Mouse (Mus musculus) forebrain, embryonic 11.5 days (tissue): ENCODE data around the gene Six5. TPM values are rescaled to one million over a fixed set of nuclear protein-coding genes. Genes with fewer than 3 reads are reported as not detected.

Experiments used
- ATAC-seq: fragments of 200-750 bp; cut with Nextera tagmentation; replicated peaks from 2 replicates; pipeline ENCODE4 v1.8.0; 2017; ENCODE audit warnings: moderate TSS enrichment; ENCODE audit not compliant: low FRiP score
- DNase-seq: peaks from one replicate; pipeline ENCODE4 v3.0.0-alpha.2; 2017; ENCODE audit warnings: low spot score
- H3K27ac ChIP-seq: fragments of 300-500 bp; sonication (generic); 2 replicates; pipeline ENCODE4 v1.5.1; 2014; ENCODE audit warnings: low read depth, low read length
- H3K27me3 ChIP-seq: fragments of 300-500 bp; sonication (generic); 2 replicates; pipeline ENCODE4 v1.6.1; 2014; ENCODE audit warnings: mild to moderate bottlenecking, low read length, mixed read lengths; ENCODE audit not compliant: control insufficient read depth, insufficient read depth
- H3K36me3 ChIP-seq: fragments of 300-500 bp; sonication (generic); 2 replicates; pipeline ENCODE4 v1.6.1; 2014; ENCODE audit warnings: mild to moderate bottlenecking, low read length, moderate library complexity, mixed read lengths; ENCODE audit not compliant: control insufficient read depth, insufficient read depth
- H3K4me1 ChIP-seq: fragments of 300-500 bp; sonication (generic); replicated peaks from 2 replicates; pipeline ENCODE4 v1.6.1; 2014; ENCODE audit warnings: low read length, mixed read lengths; ENCODE audit not compliant: control insufficient read depth, insufficient read depth
- H3K4me2 ChIP-seq: fragments of 300-500 bp; sonication (generic); 2 replicates; pipeline ENCODE4 v1.6.1; 2014; ENCODE audit warnings: low read depth, mild to moderate bottlenecking, low read length, moderate library complexity, mixed read lengths; ENCODE audit not compliant: severe bottlenecking
- H3K4me3 ChIP-seq: fragments of 300-500 bp; sonication (generic); 2 replicates; pipeline ENCODE4 v1.5.1; 2014; ENCODE audit warnings: low read depth, low read length
- H3K9ac ChIP-seq: fragments of 300-500 bp; sonication (generic); 2 replicates; pipeline ENCODE4 v1.6.1; 2014; ENCODE audit warnings: low read length
- H3K9me3 ChIP-seq: fragments of 300-500 bp; sonication (generic); 2 replicates; pipeline ENCODE4 v1.6.1; 2016; ENCODE audit warnings: low read length, mixed read lengths; ENCODE audit not compliant: control insufficient read depth
- WGBS: fragments of 180-500 bp; shearing (Covaris S2); extraction: QIAGEN DNeasy Blood & Tissue Kit; methylation state at CpG from one replicate; pipeline ENCODE4 v1.1.7; 2014; 5-methylcytosine and 5-hydroxymethylcytosine counted together
- polyA plus RNA-seq: library from polyadenylated mRNA; unstranded; fragments of >200 nt; fragmentation: Nextera tagmentation; extraction: Ambion mirVana; gene quantifications from 2 replicates; pipeline ENCODE4 v1.2.1, GENCODE M21; 2014

Gene Six5
- polyA plus RNA-seq, result 9.9 and 10.8 TPM in 2 replicates

DNA sequence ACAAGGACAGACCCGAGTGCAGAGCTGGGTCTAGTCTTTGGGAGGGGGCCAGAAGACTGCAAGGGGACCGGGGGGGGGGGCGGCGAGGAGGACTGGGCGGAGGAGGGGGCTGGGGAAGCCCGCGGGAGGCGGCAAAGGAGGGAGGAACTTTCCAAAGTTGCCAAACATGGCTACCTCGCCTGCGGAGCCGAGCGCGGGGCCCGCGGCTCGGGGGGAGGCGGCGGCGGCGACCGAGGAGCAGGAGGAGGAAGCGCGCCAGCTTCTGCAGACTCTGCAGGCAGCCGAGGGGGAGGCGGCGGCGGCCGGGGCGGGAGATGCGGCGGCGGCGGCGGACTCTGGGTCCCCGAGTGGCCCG lies at the start of gene Six5:
TSS of gene Six5 (plus strand) at position 124 of the 355 bp plus-strand sequence.
- peak within 1 kb of the TSS; percentile 95 for H3K4me2 ChIP-seq
- no peaks in the 10 kb centered on the region for H3K9me3 ChIP-seq
- H3K4me1 ChIP-seq, result peaks cover 33% of the 10 kb centered on the region
- ATAC-seq, result no peak
- DNase-seq, result no peak
- H3K9ac ChIP-seq, result peak within 1 kb of the TSS; percentile 93
- peak within 1 kb of the TSS; percentile 72 for H3K4me3 ChIP-seq
- H3K36me3 ChIP-seq, result no peaks in the 10 kb centered on the region
- H3K27ac ChIP-seq, result peak within 1 kb of the TSS; percentile 97
- WGBS, result under 1% methylated on average over 23 of the region's 36 CpGs
- H3K27me3 ChIP-seq, result peaks cover 13% of the 10 kb centered on the region

DNA sequence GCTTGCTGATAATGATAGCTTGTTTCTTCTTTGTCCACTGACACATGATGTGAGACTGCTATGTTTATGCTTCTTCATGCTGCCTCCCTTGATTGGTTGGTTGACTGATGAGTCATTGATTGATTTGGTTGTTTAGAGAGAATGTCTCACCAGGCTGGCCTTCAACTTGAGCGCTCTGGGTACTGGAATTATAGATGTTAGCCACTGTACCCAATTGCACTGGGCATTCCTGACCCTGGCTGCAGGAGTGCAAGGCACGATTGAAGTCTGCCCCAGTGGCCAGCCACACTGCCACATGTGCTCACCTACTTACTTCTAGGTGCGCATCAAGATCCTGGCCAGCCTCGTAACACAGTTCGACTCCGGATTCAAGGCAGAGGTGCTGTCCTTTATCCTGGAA lies 49.8 kb upstream of the Six5 start:
- no peak overlapping the region for H3K27ac ChIP-seq
- H3K9me3 ChIP-seq, result no peaks in the 10 kb centered on the region
- H3K9ac ChIP-seq, result no peak overlapping the region
- WGBS, result 97% methylated on average over 6 of the region's 6 CpGs
- ATAC-seq, result no peak
- no peak for DNase-seq
- H3K27me3 ChIP-seq, result no peaks in the 10 kb centered on the region
- no peaks in the 10 kb centered on the region for H3K4me1 ChIP-seq
- peaks cover 43% of the 10 kb centered on the region for H3K36me3 ChIP-seq
- no peak overlapping the region for H3K4me3 ChIP-seq
- no peak overlapping the region for H3K4me2 ChIP-seq

GRCm38 (mm10) chr7:19046286-19047069 lies 47.9 kb upstream of the Six5 start:
- Histone ChIP-seq H3K9ac (no peak overlapping the region), H3K4me2 (no peak overlapping the region), H3K27me3 (no peaks in the 10 kb centered on the region), H3K36me3 (peaks cover 40% of the 10 kb centered on the region), H3K9me3 (no peaks in the 10 kb centered on the region), H3K4me3 (no peak overlapping the region), H3K4me1 (no peaks in the 10 kb centered on the region), H3K27ac (no peak overlapping the region)
- DNase-seq, result no peak
- WGBS, result 91% methylated on average over 9 of the region's 11 CpGs
- ATAC-seq, result no peak

GRCm38 (mm10) chr7:19048006-19048527 lies 46.3 kb upstream of the Six5 start:
- H3K9ac ChIP-seq, result no peak overlapping the region
- DNase-seq, result no peak
- H3K4me1 ChIP-seq, result no peaks in the 10 kb centered on the region
- no peak for ATAC-seq
- H3K36me3 ChIP-seq, result peaks cover 36% of the 10 kb centered on the region
- H3K27me3 ChIP-seq, result no peaks in the 10 kb centered on the region
- no peak overlapping the region for H3K4me3 ChIP-seq
- H3K27ac ChIP-seq, result no peak overlapping the region
- no peak overlapping the region for H3K4me2 ChIP-seq
- no peaks in the 10 kb centered on the region for H3K9me3 ChIP-seq
- 92% methylated on average over 14 of the region's 14 CpGs for WGBS

- H3K4me2 ChIP-seq, result no peak overlapping the region
- WGBS, result 88% methylated on average over 5 of the region's 5 CpGs
- H3K36me3 ChIP-seq, result peaks cover 34% of the 10 kb centered on the region
- ATAC-seq (no peak), DNase-seq (no peak)
- no peak overlapping the region for H3K4me3 ChIP-seq
- no peak overlapping the region for H3K9ac ChIP-seq
- H3K4me1 ChIP-seq, result no peaks in the 10 kb centered on the region
- H3K27ac ChIP-seq, result no peak overlapping the region
- no peaks in the 10 kb centered on the region for H3K9me3 ChIP-seq
- no peaks in the 10 kb centered on the region for H3K27me3 ChIP-seq
Measured at GRCm38 (mm10) chr7:19049252-19049651, 45.1 kb upstream of the Six5 start.

GRCm38 (mm10) chr7:19050172-19050571 lies 44.2 kb upstream of the Six5 start:
- DNase-seq, result no peak
- no peak overlapping the region for H3K4me3 ChIP-seq
- H3K9me3 ChIP-seq, result no peaks in the 10 kb centered on the region
- no peaks in the 10 kb centered on the region for H3K27me3 ChIP-seq
- H3K4me1 ChIP-seq, result no peaks in the 10 kb centered on the region
- no peak overlapping the region for H3K9ac ChIP-seq
- WGBS, result 86% methylated on average over 8 of the region's 8 CpGs
- ATAC-seq, result no peak
- no peak overlapping the region for H3K27ac ChIP-seq
- peaks cover 28% of the 10 kb centered on the region for H3K36me3 ChIP-seq
- H3K4me2 ChIP-seq, result no peak overlapping the region

DNA sequence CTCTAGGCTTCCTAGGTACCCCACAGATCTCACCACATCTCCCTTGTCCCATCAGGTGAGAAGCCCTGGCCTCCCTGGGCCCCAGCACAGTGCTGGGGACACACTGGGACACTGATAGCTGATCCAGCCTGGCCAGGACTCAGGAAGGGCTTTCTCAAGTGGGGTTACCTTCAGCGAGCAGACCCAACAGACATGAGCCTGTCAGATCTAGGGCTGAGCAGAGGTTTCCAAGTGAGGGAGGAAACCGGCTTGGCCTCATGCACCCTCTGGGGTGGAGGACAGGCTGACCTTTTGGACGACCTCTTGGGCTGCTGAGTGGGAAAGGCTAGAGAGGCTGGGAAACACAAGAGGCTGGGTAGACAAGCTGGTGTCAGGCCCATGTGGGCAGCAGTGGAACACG lies 43.2 kb upstream of the Six5 start:
- H3K27me3 ChIP-seq, result no peaks in the 10 kb centered on the region
- no peak for ATAC-seq

DNA sequence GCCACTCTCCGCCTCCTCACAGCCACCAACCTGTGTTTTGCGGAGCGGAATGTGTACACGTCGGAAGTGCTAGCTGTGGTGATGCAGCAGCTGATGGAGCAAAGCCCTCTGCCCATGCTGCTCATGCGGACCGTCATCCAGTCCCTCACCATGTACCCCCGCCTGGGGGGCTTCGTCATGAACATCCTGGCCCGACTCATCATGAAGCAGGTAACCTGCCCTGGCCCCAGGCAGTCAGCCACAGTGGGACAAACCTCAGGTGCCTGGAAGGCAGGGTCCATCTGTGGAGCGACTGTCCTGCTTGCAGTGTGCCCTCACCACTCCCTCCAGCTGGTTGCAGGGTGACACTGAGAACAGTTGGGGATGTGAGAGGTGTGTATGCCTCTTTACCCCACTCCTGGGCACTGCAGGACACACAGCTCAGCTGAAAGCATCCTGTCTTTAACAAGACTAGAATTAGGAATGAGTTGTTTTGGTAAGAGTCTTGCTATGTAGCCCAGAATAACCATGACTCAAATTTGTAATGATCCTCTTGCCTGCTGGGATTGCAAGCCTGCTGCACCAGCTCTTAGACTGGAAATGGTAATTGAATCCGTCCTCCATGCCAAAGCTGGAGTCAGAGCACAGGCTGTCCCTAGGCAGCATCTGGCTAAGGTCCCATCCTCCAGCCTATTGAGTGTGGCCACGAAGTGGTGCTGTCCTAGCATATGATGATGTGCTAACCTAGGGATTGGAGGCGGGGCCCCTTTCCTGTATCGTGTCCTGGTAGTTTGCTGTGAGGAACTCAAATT lies 41.9 kb upstream of the Six5 start:
- H3K4me3 ChIP-seq, result no peak overlapping the region
- peaks cover 19% of the 10 kb centered on the region for H3K36me3 ChIP-seq
- ATAC-seq (no peak), DNase-seq (no peak)
- WGBS, result 90% methylated on average over 15 of the region's 15 CpGs
- no peak overlapping the region for H3K27ac ChIP-seq
- no peak overlapping the region for H3K4me2 ChIP-seq
- H3K4me1 ChIP-seq, result no peaks in the 10 kb centered on the region
- H3K27me3 ChIP-seq, result no peaks in the 10 kb centered on the region
- no peak overlapping the region for H3K9ac ChIP-seq
- H3K9me3 ChIP-seq, result no peaks in the 10 kb centered on the region

More for the DNA sequence above, 43.2 kb upstream of the Six5 start:
- Histone ChIP-seq H3K36me3 (peaks cover 22% of the 10 kb centered on the region), H3K9ac (no peak overlapping the region), H3K9me3 (no peaks in the 10 kb centered on the region), H3K4me1 (no peaks in the 10 kb centered on the region), H3K4me2 (no peak overlapping the region), H3K4me3 (no peak overlapping the region), H3K27ac (no peak overlapping the region)
- DNase-seq, result no peak
- 75% methylated on average over 4 of the region's 4 CpGs for WGBS
